Mouse (Mus musculus) midbrain, embryonic 14.5 days (tissue): ENCODE measurements at regions not wholly inside any gene's neighbourhood (a gene's known extent, or its start where the extent isn't known, plus 50 kb on each side); places are given as distances from the start of the nearest gene placed in this dataset.

Experiments
- ATAC-seq: fragments of 200-750 bp; cut with Nextera tagmentation; 2 replicates; pipeline ENCODE4 v1.8.0; 2017; ENCODE audit warnings: moderate number of reproducible peaks, moderate library complexity; ENCODE audit not compliant: low FRiP score, low TSS enrichment
- DNase-seq: peaks from one replicate; pipeline ENCODE4 v3.0.0-alpha.2; 2015
- H3K27ac ChIP-seq: fragments of 300-500 bp; sonication (generic); replicated peaks from 2 replicates; pipeline ENCODE4 v1.5.1; 2014; ENCODE audit warnings: mild to moderate bottlenecking, low read depth, low read length, moderate library complexity
- H3K27me3 ChIP-seq: fragments of 300-500 bp; sonication (generic); 2 replicates; pipeline ENCODE4 v1.6.1; 2014; ENCODE audit warnings: low read length, control low read depth, mixed read lengths; ENCODE audit not compliant: control insufficient read depth, insufficient read depth
- H3K36me3 ChIP-seq: fragments of 300-500 bp; sonication (generic); 2 replicates; pipeline ENCODE4 v1.6.1; 2014; ENCODE audit warnings: low read length, control low read depth; ENCODE audit not compliant: control insufficient read depth, insufficient read depth
- H3K4me1 ChIP-seq: fragments of 300-500 bp; sonication (generic); 2 replicates; pipeline ENCODE4 v1.6.1; 2014; ENCODE audit warnings: mild to moderate bottlenecking, antibody characterized with exemption, low read length, control low read depth; ENCODE audit not compliant: control insufficient read depth, insufficient read depth
- H3K4me2 ChIP-seq: fragments of 300-500 bp; sonication (generic); 2 replicates; pipeline ENCODE4 v1.6.1; 2014; ENCODE audit warnings: mild to moderate bottlenecking, low read length, moderate library complexity
- H3K4me3 ChIP-seq: fragments of 300-500 bp; sonication (generic); replicated peaks from 2 replicates; pipeline ENCODE4 v1.5.1; 2014; ENCODE audit warnings: low read depth, low read length
- H3K9ac ChIP-seq: fragments of 300-500 bp; sonication (generic); replicated peaks from 2 replicates; pipeline ENCODE4 v1.6.1; 2014; ENCODE audit warnings: mild to moderate bottlenecking, low read length, moderate library complexity
- H3K9me3 ChIP-seq: fragments of 300-500 bp; sonication (generic); 2 replicates; pipeline ENCODE4 v1.6.1; 2016; ENCODE audit warnings: low read length, control low read depth, mixed read lengths; ENCODE audit not compliant: control insufficient read depth
- WGBS: fragments of 180-500 bp; shearing (Covaris S2); extraction: QIAGEN DNeasy Blood & Tissue Kit; methylation state at CpG from one replicate; pipeline ENCODE4 v1.1.7; 2014; 5-methylcytosine and 5-hydroxymethylcytosine counted together

GRCm38 (mm10) chr13:28662316-28662752, 291.2 kb downstream of the Sox4 start:
- Histone ChIP-seq H3K27ac (no peak overlapping the region), H3K9ac (no peak overlapping the region), H3K9me3 (no peaks in the 10 kb centered on the region), H3K4me2 (no peak overlapping the region), H3K4me3 (no peak overlapping the region), H3K27me3 (no peaks in the 10 kb centered on the region), H3K36me3 (no peaks in the 10 kb centered on the region), H3K4me1 (peaks cover 22% of the 10 kb centered on the region)
- WGBS = 95% methylated on average over 3 of the region's 3 CpGs
- ATAC-seq (no peak), DNase-seq (no peak)

- Histone ChIP-seq H3K36me3 (no peaks in the 10 kb centered on the region), H3K4me1 (peaks cover 12% of the 10 kb centered on the region), H3K27me3 (no peaks in the 10 kb centered on the region), H3K9ac (no peak overlapping the region), H3K9me3 (no peaks in the 10 kb centered on the region), H3K27ac (no peak overlapping the region), H3K4me2 (no peak overlapping the region), H3K4me3 (no peak overlapping the region)
- DNase-seq = no peak
- no peak for ATAC-seq
- WGBS = 66% methylated on average over 2 of the region's 2 CpGs
These were observed 293.4 kb downstream of the Sox4 start for GRCm38 (mm10) chr13:28660151-28660550.

GRCm38 (mm10) chr13:28658652-28659051, 294.9 kb downstream of the Sox4 start:
- WGBS = 85% methylated on average over 5 of the region's 5 CpGs
- H3K9me3 ChIP-seq = no peaks in the 10 kb centered on the region
- no peak for ATAC-seq

GRCm38 (mm10) chr13:28654883-28655282, 298.6 kb downstream of the Sox4 start:
- Histone ChIP-seq H3K27ac (no peak overlapping the region), H3K9me3 (no peaks in the 10 kb centered on the region), H3K4me3 (no peak overlapping the region), H3K9ac (no peak overlapping the region), H3K36me3 (no peaks in the 10 kb centered on the region), H3K4me2 (no peak overlapping the region), H3K27me3 (no peaks in the 10 kb centered on the region), H3K4me1 (no peaks in the 10 kb centered on the region)
- ATAC-seq (no peak), DNase-seq (no peak)

More at GRCm38 (mm10) chr13:28658652-28659051, 294.9 kb downstream of the Sox4 start:
- no peak for DNase-seq
- Histone ChIP-seq H3K4me3 (no peak overlapping the region), H3K27me3 (no peaks in the 10 kb centered on the region), H3K4me1 (no peaks in the 10 kb centered on the region), H3K27ac (no peak overlapping the region), H3K4me2 (no peak overlapping the region), H3K9ac (no peak overlapping the region), H3K36me3 (no peaks in the 10 kb centered on the region)

GRCm38 (mm10) chr13:28653362-28653761, 300.2 kb downstream of the Sox4 start:
- H3K27me3 ChIP-seq = no peaks in the 10 kb centered on the region
- no peak for ATAC-seq

GRCm38 (mm10) chr13:28651810-28652209, 301.7 kb downstream of the Sox4 start:
- DNase-seq (peak; percentile 43), ATAC-seq (no peak)
- Histone ChIP-seq H3K4me2 (no peak overlapping the region), H3K4me1 (no peaks in the 10 kb centered on the region), H3K27ac (no peak overlapping the region), H3K27me3 (no peaks in the 10 kb centered on the region), H3K36me3 (no peaks in the 10 kb centered on the region), H3K9ac (no peak overlapping the region), H3K9me3 (no peaks in the 10 kb centered on the region), H3K4me3 (no peak overlapping the region)
- WGBS = 91% methylated on average over 2 of the region's 2 CpGs

More at GRCm38 (mm10) chr13:28653362-28653761, 300.2 kb downstream of the Sox4 start:
- Histone ChIP-seq H3K9me3 (no peaks in the 10 kb centered on the region), H3K27ac (no peak overlapping the region), H3K4me1 (no peaks in the 10 kb centered on the region), H3K4me3 (no peak overlapping the region), H3K9ac (no peak overlapping the region), H3K36me3 (no peaks in the 10 kb centered on the region), H3K4me2 (no peak overlapping the region)
- 83% methylated on average over 4 of the region's 4 CpGs for WGBS
- no peak for DNase-seq

GRCm38 (mm10) chr13:28645881-28646280, 307.6 kb downstream of the Sox4 start:
- no peak for DNase-seq
- no peak overlapping the region for H3K9ac ChIP-seq
- no peaks in the 10 kb centered on the region for H3K9me3 ChIP-seq
- WGBS = 92% methylated on average over 4 of the region's 4 CpGs
- H3K36me3 ChIP-seq = no peaks in the 10 kb centered on the region
- H3K4me2 ChIP-seq = no peak overlapping the region
- H3K4me1 ChIP-seq = no peaks in the 10 kb centered on the region
- no peak for ATAC-seq
- no peaks in the 10 kb centered on the region for H3K27me3 ChIP-seq
- H3K4me3 ChIP-seq = no peak overlapping the region
- H3K27ac ChIP-seq = no peak overlapping the region

GRCm38 (mm10) chr13:28644846-28645574, 308.5 kb downstream of the Sox4 start:
- no peak overlapping the region for H3K4me2 ChIP-seq
- H3K27ac ChIP-seq = no peak overlapping the region
- H3K9me3 ChIP-seq = no peaks in the 10 kb centered on the region
- DNase-seq = no peak
- no peak for ATAC-seq
- no peaks in the 10 kb centered on the region for H3K27me3 ChIP-seq
- no peaks in the 10 kb centered on the region for H3K36me3 ChIP-seq
- 77% methylated on average over 3 of the region's 3 CpGs for WGBS
- H3K4me1 ChIP-seq = no peaks in the 10 kb centered on the region
- H3K9ac ChIP-seq = no peak overlapping the region
- H3K4me3 ChIP-seq = no peak overlapping the region

GRCm38 (mm10) chr13:28640826-28641225, 312.7 kb downstream of the Sox4 start:
- Histone ChIP-seq H3K9ac (no peak overlapping the region), H3K27ac (no peak overlapping the region), H3K36me3 (no peaks in the 10 kb centered on the region), H3K4me3 (no peak overlapping the region), H3K9me3 (no peaks in the 10 kb centered on the region), H3K4me1 (no peaks in the 10 kb centered on the region), H3K27me3 (no peaks in the 10 kb centered on the region), H3K4me2 (no peak overlapping the region)
- DNase-seq = no peak
- no peak for ATAC-seq
- WGBS = 100% methylated on average over 1 of the region's 1 CpGs
